Mouse (Mus musculus): Measurements from ENCODE around the gene Smug1. TPM values are rescaled to one million over a fixed set of nuclear protein-coding genes. Genes with fewer than 3 reads are reported as not detected.

Gene Smug1
- polyA plus RNA-seq, 1 experiment from 2014 or later, result 20.7 TPM

- Histone ChIP-seq H3K4me1 (replicated peaks; ENCODE audit: control insufficient read depth, insufficient read depth, low read length) (0 out of 2 replicates have a peak, but pooled peaks cover 2% of the 10 kb centered on the region), H3K4me2 (ENCODE audit: low read depth, low read length) (no peak overlapping the region), H3K27me3 (ENCODE audit: control insufficient read depth, insufficient read depth, low read depth, low read length) (peaks cover 7% of the 10 kb centered on the region), H3K4me3 (ENCODE audit: low read length) (no peak overlapping the region), H3K9ac (ENCODE audit: low read length) (no peak overlapping the region), H3K36me3 (ENCODE audit: control insufficient read depth, insufficient read depth, low read length) (no peaks in the 10 kb centered on the region), H3K9me3 (ENCODE audit: control insufficient read depth, low read length) (no peaks in the 10 kb centered on the region), H3K27ac (ENCODE audit: low read length) (no peak overlapping the region)
- 74% methylated on average over 4 of the region's 4 CpGs for WGBS
- no peak for ATAC-seq (ENCODE audit: low read depth)
Measured at GRCm38 (mm10) chr15:103152890-103153610, 13.8 kb downstream of the Smug1 start.

GRCm38 (mm10) chr15:103152371-103152770 is 14.5 kb downstream of the Smug1 start:
- ATAC-seq (ENCODE audit: low read depth), result no peak
- no peak overlapping the region for H3K4me2 ChIP-seq (ENCODE audit: low read depth, low read length)
- 71% methylated on average over 3 of the region's 3 CpGs for WGBS
- H3K4me1 ChIP-seq (replicated peaks; ENCODE audit: control insufficient read depth, insufficient read depth, low read length), result 0 out of 2 replicates have a peak, but pooled peaks cover 2% of the 10 kb centered on the region
- no peaks in the 10 kb centered on the region for H3K9me3 ChIP-seq (ENCODE audit: control insufficient read depth, low read length)
- H3K27ac ChIP-seq (ENCODE audit: low read length), result no peak overlapping the region
- peaks cover 14% of the 10 kb centered on the region for H3K27me3 ChIP-seq (ENCODE audit: control insufficient read depth, insufficient read depth, low read depth, low read length)
- H3K36me3 ChIP-seq (ENCODE audit: control insufficient read depth, insufficient read depth, low read length), result no peaks in the 10 kb centered on the region
- no peak overlapping the region for H3K9ac ChIP-seq (ENCODE audit: low read length)
- H3K4me3 ChIP-seq (ENCODE audit: low read length), result no peak overlapping the region

GRCm38 (mm10) chr15:103147779-103148178 is 19.1 kb downstream of the Smug1 start:
- 47% methylated on average over 9 of the region's 9 CpGs for WGBS
- Histone ChIP-seq H3K4me1 (replicated peaks; ENCODE audit: control insufficient read depth, insufficient read depth, low read length) (peaks cover 8% of the 10 kb centered on the region), H3K27me3 (ENCODE audit: control insufficient read depth, insufficient read depth, low read depth, low read length) (peaks cover 54% of the 10 kb centered on the region), H3K9me3 (ENCODE audit: control insufficient read depth, low read length) (no peaks in the 10 kb centered on the region), H3K27ac (ENCODE audit: low read length) (no peak overlapping the region), H3K4me2 (ENCODE audit: low read depth, low read length) (no peak overlapping the region), H3K36me3 (ENCODE audit: control insufficient read depth, insufficient read depth, low read length) (no peaks in the 10 kb centered on the region), H3K9ac (ENCODE audit: low read length) (no peak overlapping the region), H3K4me3 (ENCODE audit: low read length) (no peak overlapping the region)
- no peak for ATAC-seq (ENCODE audit: low read depth)

GRCm38 (mm10) chr15:103147422-103147690 is 19.5 kb downstream of the Smug1 start:
- no peaks in the 10 kb centered on the region for H3K9me3 ChIP-seq (ENCODE audit: control insufficient read depth, low read length)
- ATAC-seq (ENCODE audit: low read depth), result no peak
- peaks cover 54% of the 10 kb centered on the region for H3K27me3 ChIP-seq (ENCODE audit: control insufficient read depth, insufficient read depth, low read depth, low read length)
- WGBS, result 28% methylated on average over 3 of the region's 3 CpGs
- peak overlapping the region; percentile 79; the same call in 1 of the 2 replicates for H3K4me2 ChIP-seq (ENCODE audit: low read depth, low read length)
- no peaks in the 10 kb centered on the region for H3K36me3 ChIP-seq (ENCODE audit: control insufficient read depth, insufficient read depth, low read length)
- no peak overlapping the region for H3K27ac ChIP-seq (ENCODE audit: low read length)
- H3K4me1 ChIP-seq (replicated peaks; ENCODE audit: control insufficient read depth, insufficient read depth, low read length), result peaks cover 5% of the 10 kb centered on the region
- no peak overlapping the region for H3K9ac ChIP-seq (ENCODE audit: low read length)
- H3K4me3 ChIP-seq (ENCODE audit: low read length), result no peak overlapping the region

DNA sequence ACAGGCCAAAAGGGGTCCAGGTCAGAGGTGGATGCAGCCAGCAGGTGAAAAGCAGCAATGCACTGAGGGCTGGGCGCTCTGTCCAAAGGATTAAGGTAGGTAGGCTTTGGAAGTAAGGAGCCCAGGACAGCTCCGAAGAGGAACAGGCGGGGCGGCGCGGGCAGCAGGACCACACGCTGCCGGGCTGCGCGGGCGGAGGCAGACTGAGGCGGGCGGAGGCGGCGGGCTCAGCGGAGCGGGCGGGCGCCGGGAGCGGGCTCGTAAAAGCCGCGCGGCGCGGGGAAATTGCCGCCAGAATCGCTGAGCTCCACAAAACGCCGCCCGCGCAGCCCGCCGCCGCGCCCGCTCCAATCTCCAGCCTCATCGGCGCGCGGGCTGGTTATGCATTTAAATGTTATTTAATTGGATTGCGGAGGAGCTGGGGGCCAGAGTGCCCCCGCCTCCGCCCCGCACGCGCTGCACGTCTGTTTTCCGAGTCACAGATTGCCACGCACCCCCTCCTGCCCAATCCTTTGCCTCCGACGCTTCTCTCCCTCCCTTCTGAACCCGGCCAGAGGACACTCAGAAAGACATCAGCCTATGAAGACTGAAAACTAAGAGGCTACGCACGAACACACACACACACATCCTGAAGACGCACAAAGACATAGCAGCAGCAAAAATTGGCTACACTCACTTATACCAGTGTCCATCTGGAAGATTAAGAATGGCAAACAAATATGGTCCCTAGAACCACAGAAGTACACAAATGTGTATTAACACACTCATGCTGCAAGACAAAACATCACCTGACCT is 20.1 kb downstream of the Smug1 start:
- peaks cover 5% of the 10 kb centered on the region for H3K4me1 ChIP-seq (replicated peaks; ENCODE audit: control insufficient read depth, insufficient read depth, low read length)
- peaks cover 54% of the 10 kb centered on the region for H3K27me3 ChIP-seq (ENCODE audit: control insufficient read depth, insufficient read depth, low read depth, low read length)
- peak; percentile 54; the same call in 1 of the 2 replicates for ATAC-seq (ENCODE audit: low read depth)
- peak overlapping the region; percentile 54 for H3K9ac ChIP-seq (ENCODE audit: low read length)
- H3K36me3 ChIP-seq (ENCODE audit: control insufficient read depth, insufficient read depth, low read length), result no peaks in the 10 kb centered on the region
- no peaks in the 10 kb centered on the region for H3K9me3 ChIP-seq (ENCODE audit: control insufficient read depth, low read length)
- H3K4me2 ChIP-seq (ENCODE audit: low read depth, low read length), result peak overlapping the region; percentile 79
- 2% methylated on average over 51 of the region's 57 CpGs for WGBS
- no peak overlapping the region for H3K27ac ChIP-seq (ENCODE audit: low read length)
- H3K4me3 ChIP-seq (ENCODE audit: low read length), result peak overlapping the region; percentile 48

- peaks cover 5% of the 10 kb centered on the region for H3K4me1 ChIP-seq (replicated peaks; ENCODE audit: control insufficient read depth, insufficient read depth, low read length)
- H3K36me3 ChIP-seq (ENCODE audit: control insufficient read depth, insufficient read depth, low read length), result no peaks in the 10 kb centered on the region
- H3K27ac ChIP-seq (ENCODE audit: low read length), result no peak overlapping the region
- no peak overlapping the region for H3K4me2 ChIP-seq (ENCODE audit: low read depth, low read length)
- H3K27me3 ChIP-seq (ENCODE audit: control insufficient read depth, insufficient read depth, low read depth, low read length), result peaks cover 56% of the 10 kb centered on the region
- no peaks in the 10 kb centered on the region for H3K9me3 ChIP-seq (ENCODE audit: control insufficient read depth, low read length)
- no peak for ATAC-seq (ENCODE audit: low read depth)
- no peak overlapping the region for H3K4me3 ChIP-seq (ENCODE audit: low read length)
- H3K9ac ChIP-seq (ENCODE audit: low read length), result no peak overlapping the region
- 70% methylated on average over 11 of the region's 11 CpGs for WGBS
Measured at GRCm38 (mm10) chr15:103145635-103146299, 21.1 kb downstream of the Smug1 start.

- no peak overlapping the region for H3K4me2 ChIP-seq (ENCODE audit: low read depth, low read length)
- H3K27me3 ChIP-seq (ENCODE audit: control insufficient read depth, insufficient read depth, low read depth, low read length), result peaks cover 56% of the 10 kb centered on the region
- no peak overlapping the region for H3K27ac ChIP-seq (ENCODE audit: low read length)
- no peaks in the 10 kb centered on the region for H3K9me3 ChIP-seq (ENCODE audit: control insufficient read depth, low read length)
- no peaks in the 10 kb centered on the region for H3K36me3 ChIP-seq (ENCODE audit: control insufficient read depth, insufficient read depth, low read length)
- no peak overlapping the region for H3K9ac ChIP-seq (ENCODE audit: low read length)
- H3K4me1 ChIP-seq (replicated peaks; ENCODE audit: control insufficient read depth, insufficient read depth, low read length), result peaks cover 5% of the 10 kb centered on the region
- no peak overlapping the region for H3K4me3 ChIP-seq (ENCODE audit: low read length)
- ATAC-seq (ENCODE audit: low read depth), result no peak
- WGBS, result 26% methylated on average over 3 of the region's 3 CpGs
Measured at GRCm38 (mm10) chr15:103144176-103144575, 22.7 kb downstream of the Smug1 start.

DNA sequence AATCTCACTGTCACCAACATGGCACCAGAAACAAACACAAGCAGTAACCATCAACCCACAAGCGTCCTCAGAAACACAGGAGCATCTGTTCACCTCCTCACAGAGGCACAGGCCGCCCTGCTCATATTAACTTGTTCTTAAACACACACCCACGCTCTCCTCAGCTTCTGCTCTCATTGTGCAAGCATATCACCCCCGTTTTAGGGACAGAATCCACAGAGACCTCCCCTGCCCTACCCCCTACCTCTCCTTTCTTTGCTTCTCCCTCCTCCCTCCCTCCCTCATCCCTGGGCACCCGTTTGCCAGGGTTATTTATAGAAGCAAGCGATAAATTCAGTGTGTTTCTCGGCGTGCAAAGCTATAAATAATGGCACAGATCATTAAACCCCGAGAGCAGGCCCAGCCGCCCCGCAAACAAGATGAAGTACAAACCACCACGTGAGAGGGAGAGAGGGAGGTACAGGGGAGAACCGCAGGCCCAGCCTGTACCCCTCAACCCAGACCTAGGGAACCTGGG is 31.4 kb downstream of the Smug1 start:
- Histone ChIP-seq H3K27ac (ENCODE audit: low read length) (no peak overlapping the region), H3K27me3 (ENCODE audit: control insufficient read depth, insufficient read depth, low read depth, low read length) (peaks cover 26% of the 10 kb centered on the region), H3K4me3 (ENCODE audit: low read length) (no peak overlapping the region), H3K4me2 (ENCODE audit: low read depth, low read length) (no peak overlapping the region), H3K4me1 (replicated peaks; ENCODE audit: control insufficient read depth, insufficient read depth, low read length) (peaks cover 6% of the 10 kb centered on the region; the same call in 1 of the 2 replicates), H3K9me3 (ENCODE audit: control insufficient read depth, low read length) (no peaks in the 10 kb centered on the region), H3K9ac (ENCODE audit: low read length) (no peak overlapping the region), H3K36me3 (ENCODE audit: control insufficient read depth, insufficient read depth, low read length) (no peaks in the 10 kb centered on the region)
- no peak for ATAC-seq (ENCODE audit: low read depth)
- WGBS, result 28% methylated on average over 13 of the region's 13 CpGs

Data from lung, embryonic 16.5 days (tissue).